Mouse (Mus musculus) left cerebral cortex, postnatal 4 days (tissue): Measurements from ENCODE around the gene Bend6. TPM values are rescaled to one million over a fixed set of nuclear protein-coding genes. Genes with fewer than 3 reads are reported as not detected.

Experiments
- DNase-seq: peaks from one replicate; pipeline ENCODE4 v3.0.0-alpha.2; 2022
- intact Hi-C: fragments of 180-260 bp; cut with DNase I; formaldehyde crosslinking; loops from one replicate; pipeline ENCODE4 v1.15.1; 2025
- total RNA-seq, 2 experiments: library from RNA; stranded (reverse); gene quantifications; 2 replicates each; pipeline ENCODE4 v1.2.3; 2021

The Bend6 gene
- total RNA-seq, 2 experiments from 2014 or later: 159 to 164 TPM

DNA sequence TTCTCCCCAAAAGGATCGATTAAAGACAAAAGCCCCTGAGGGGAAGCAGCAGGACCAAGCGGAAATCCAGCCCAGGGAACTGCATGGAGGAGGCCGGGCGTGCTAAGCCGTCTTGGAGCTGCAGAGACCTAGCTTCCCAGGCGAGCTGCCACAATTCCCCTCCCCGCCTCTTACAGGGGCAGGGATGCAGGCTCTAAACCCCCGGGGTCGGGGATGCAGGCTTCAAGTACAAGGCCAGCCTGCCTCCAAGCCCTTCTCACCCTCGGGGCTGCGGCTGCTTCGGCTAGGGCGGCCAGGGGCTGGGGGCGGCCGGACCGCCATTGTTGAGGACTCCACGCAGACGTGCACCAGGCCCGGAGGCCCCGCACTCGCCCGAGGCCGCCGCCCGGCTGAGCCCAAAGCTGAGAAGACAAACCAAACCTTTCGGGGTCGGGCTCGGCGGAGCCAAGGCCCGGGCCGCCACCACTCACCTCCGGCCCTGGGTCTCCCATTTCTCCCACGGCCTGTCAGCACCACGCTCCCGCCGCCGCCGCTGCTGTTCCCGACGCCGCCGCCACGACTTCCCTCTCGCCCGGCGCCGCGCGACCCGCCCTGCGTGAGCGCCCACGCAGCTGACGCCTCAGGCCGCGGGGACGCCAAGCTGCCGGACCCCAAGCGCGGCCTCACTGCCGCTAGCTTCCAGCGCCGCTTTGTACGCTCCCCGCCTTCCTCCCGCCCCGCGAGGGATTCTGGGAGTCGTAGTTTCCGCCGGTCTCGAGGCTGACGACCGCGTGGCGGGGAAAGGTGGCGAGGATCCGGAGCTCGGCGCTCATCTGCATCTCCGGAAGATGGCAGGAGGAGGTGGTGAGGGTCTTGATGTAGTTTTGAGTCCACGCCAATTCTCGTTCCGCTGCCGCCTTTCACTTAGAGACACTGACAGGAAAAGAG lies 93.5 kb downstream of the Bend6 start, which contains the start of gene Zfp451:
TSS of gene Zfp451 (minus strand) at position 728 of the 927 bp plus-strand sequence.
- DNase-seq: peak; percentile 96
- intact Hi-C loops: no loop called here

DNA sequence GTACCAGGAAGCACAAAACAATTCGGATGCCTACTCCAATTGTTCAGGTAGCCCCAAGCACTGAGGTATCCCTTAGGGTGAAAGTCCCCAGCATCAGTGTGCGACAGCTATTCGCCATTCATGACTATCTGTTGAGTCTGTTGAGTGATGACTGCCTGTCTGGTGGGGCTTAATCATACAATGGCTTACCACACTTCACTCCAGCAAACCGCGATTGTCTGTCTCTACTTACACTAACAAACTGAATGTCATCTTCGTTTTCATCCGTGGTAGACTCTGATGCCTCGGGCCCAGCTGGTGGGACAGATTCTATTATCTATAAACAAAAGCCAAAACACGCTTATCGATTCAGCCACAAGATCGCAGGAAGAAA lies 94.1 kb downstream of the Bend6 start:
- no peak for DNase-seq
- intact Hi-C loops: no loop called here

DNA sequence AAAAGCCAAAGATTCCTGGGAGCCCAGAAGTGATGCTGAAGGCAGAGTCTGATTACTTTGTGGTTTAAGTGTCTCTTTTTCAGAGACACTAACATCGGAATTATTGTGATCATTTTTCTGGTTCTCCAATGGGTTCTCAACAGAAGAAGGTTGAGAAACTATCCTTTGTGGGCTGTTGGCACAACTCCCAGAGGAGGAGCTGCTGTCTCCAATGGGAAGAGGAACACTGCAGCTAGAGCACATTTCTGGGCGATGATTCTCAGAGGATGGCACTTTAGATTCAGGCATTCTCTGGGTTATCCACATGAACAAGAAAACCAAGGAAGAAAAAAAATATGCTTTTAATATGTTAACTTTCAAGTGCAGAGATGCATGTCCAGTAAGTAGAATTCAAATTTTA lies 104.3 kb downstream of the Bend6 start:
- intact Hi-C loops: no loop called here
- no peak for DNase-seq

Other genes starting within 250 kb of the Bend6 start
- 10 to 100 TPM; 14.5 to 15.9 TPM for gene Prim2, start 238.0 kb downstream of the Bend6 start, total RNA-seq
- gene Rab23, start 187.9 kb downstream of the Bend6 start, total RNA-seq: 10 to 100 TPM; 33.9 to 34.2 TPM
- 10 to 100 TPM; 14.4 to 17.6 TPM for gene Bag2, start 150.0 kb downstream of the Bend6 start, total RNA-seq
- gene Zfp451, start 93.2 kb downstream of the Bend6 start, total RNA-seq: 10 to 100 TPM; 85.4 to 89.8 TPM
- 100 to 1,000 TPM; 282 TPM for gene Dst, start 409 bp upstream of the Bend6 start, total RNA-seq